Mouse (Mus musculus) embryo, embryonic 10.5 days (tissue): ENCODE results near the gene Capn7.

Source experiments
- DNase-seq: peaks from one replicate; pipeline ENCODE4 v3.0.0-alpha.2; 2015; ENCODE audit warnings: low spot score

The Capn7 gene

GRCm38 (mm10) chr14:31395629-31396199, 59.3 kb downstream of the Capn7 start:
- no peak for DNase-seq

GRCm38 (mm10) chr14:31396428-31396827, 60.0 kb downstream of the Capn7 start:
- DNase-seq, result no peak

- no peak for DNase-seq
Observed at GRCm38 (mm10) chr14:31397353-31397752, 60.9 kb downstream of the Capn7 start.

GRCm38 (mm10) chr14:31397791-31398595, 61.6 kb downstream of the Capn7 start:
- DNase-seq, result no peak

GRCm38 (mm10) chr14:31398819-31399218, 62.4 kb downstream of the Capn7 start:
- no peak for DNase-seq

GRCm38 (mm10) chr14:31399271-31399670, 62.8 kb downstream of the Capn7 start:
- no peak for DNase-seq

- DNase-seq, result no peak
Observed at GRCm38 (mm10) chr14:31400246-31400645, 63.8 kb downstream of the Capn7 start.

GRCm38 (mm10) chr14:31400896-31401295, 64.5 kb downstream of the Capn7 start:
- DNase-seq, result no peak

- DNase-seq, result no peak
Observed at GRCm38 (mm10) chr14:31401918-31402427, 65.5 kb downstream of the Capn7 start.

GRCm38 (mm10) chr14:31402693-31403092, 66.3 kb downstream of the Capn7 start:
- no peak for DNase-seq

GRCm38 (mm10) chr14:31403556-31403955, 67.1 kb downstream of the Capn7 start:
- DNase-seq, result no peak

- DNase-seq, result no peak
Observed at GRCm38 (mm10) chr14:31403995-31404394, 67.6 kb downstream of the Capn7 start.

GRCm38 (mm10) chr14:31404663-31405062, 68.2 kb downstream of the Capn7 start:
- DNase-seq, result no peak

GRCm38 (mm10) chr14:31405652-31406051, 69.2 kb downstream of the Capn7 start:
- DNase-seq, result no peak

- no peak for DNase-seq
Observed at GRCm38 (mm10) chr14:31406154-31406810, 69.8 kb downstream of the Capn7 start.

- DNase-seq, result no peak
Observed at GRCm38 (mm10) chr14:31407208-31407607, 70.8 kb downstream of the Capn7 start.

- DNase-seq, result no peak
Observed at GRCm38 (mm10) chr14:31407911-31408604, 71.6 kb downstream of the Capn7 start.

- no peak for DNase-seq
Observed at GRCm38 (mm10) chr14:31408666-31409065, 72.2 kb downstream of the Capn7 start.

GRCm38 (mm10) chr14:31410123-31410724, 73.8 kb downstream of the Capn7 start:
- DNase-seq, result no peak

- no peak for DNase-seq
Observed at GRCm38 (mm10) chr14:31410737-31411136, 74.3 kb downstream of the Capn7 start.

- no peak for DNase-seq
Observed at GRCm38 (mm10) chr14:31412651-31413056, 76.2 kb downstream of the Capn7 start.
